Mouse (Mus musculus): Measurements from ENCODE around the gene Slc7a10. TPM values are rescaled to one million over a fixed set of nuclear protein-coding genes. Genes with fewer than 3 reads are reported as not detected.
"Not testable (repeated sequence)": the region's sequence is repeated elsewhere in the genome, so short reads cannot be mapped to it uniquely, and the experiment has no call there.

Slc7a10 gene
- polyA plus RNA-seq, 1 experiment from 2014 or later = 9.7 TPM

GRCm38 (mm10) chr7:35230333-35230732, 44.1 kb downstream of the Slc7a10 start:
- ATAC-seq (replicated peaks) = no peak
- no peak overlapping the region for H3K4me2 ChIP-seq
- H3K27ac ChIP-seq = no peak overlapping the region
- no peak overlapping the region for H3K4me3 ChIP-seq
- no peaks in the 10 kb centered on the region for H3K27me3 ChIP-seq (replicated peaks)
- no peak overlapping the region for H3K9ac ChIP-seq
- WGBS = 71% methylated on average over 3 of the region's 3 CpGs
- H3K9me3 ChIP-seq = no peaks in the 10 kb centered on the region
- H3K36me3 ChIP-seq (replicated peaks) = no peaks in the 10 kb centered on the region
- peaks cover 10% of the 10 kb centered on the region for H3K4me1 ChIP-seq

GRCm38 (mm10) chr7:35232796-35233455, 46.7 kb downstream of the Slc7a10 start:
- no peak overlapping the region for H3K4me3 ChIP-seq
- no peaks in the 10 kb centered on the region for H3K36me3 ChIP-seq (replicated peaks)
- 27% methylated on average over 13 of the region's 13 CpGs for WGBS
- peak overlapping the region; percentile 52; the same call in 1 of the 2 replicates for H3K4me2 ChIP-seq
- no peak overlapping the region for H3K9ac ChIP-seq
- ATAC-seq (replicated peaks) = no peak
- H3K27me3 ChIP-seq (replicated peaks) = no peaks in the 10 kb centered on the region
- H3K9me3 ChIP-seq = no peaks in the 10 kb centered on the region
- H3K4me1 ChIP-seq = peaks cover 16% of the 10 kb centered on the region
- H3K27ac ChIP-seq = no peak overlapping the region

GRCm38 (mm10) chr7:35233861-35234260, 47.7 kb downstream of the Slc7a10 start:
- peak overlapping the region; percentile 52 for H3K4me2 ChIP-seq
- H3K4me1 ChIP-seq = peaks cover 16% of the 10 kb centered on the region
- H3K27ac ChIP-seq = peak overlapping the region; percentile 96
- no peaks in the 10 kb centered on the region for H3K9me3 ChIP-seq
- no peaks in the 10 kb centered on the region for H3K36me3 ChIP-seq (replicated peaks)
- no peaks in the 10 kb centered on the region for H3K27me3 ChIP-seq (replicated peaks)
- 40% methylated on average over 12 of the region's 12 CpGs for WGBS
- ATAC-seq (replicated peaks) = no peak
- H3K9ac ChIP-seq = peak overlapping the region; percentile 60
- peak overlapping the region; percentile 63 for H3K4me3 ChIP-seq

- Histone ChIP-seq H3K36me3 (replicated peaks) (no peaks in the 10 kb centered on the region), H3K4me2 (peak overlapping the region; percentile 56), H3K9ac (peak overlapping the region; percentile 60), H3K9me3 (no peaks in the 10 kb centered on the region), H3K27ac (peak overlapping the region; percentile 96), H3K4me3 (peak overlapping the region; percentile 63), H3K4me1 (peaks cover 16% of the 10 kb centered on the region), H3K27me3 (replicated peaks) (no peaks in the 10 kb centered on the region)
- under 1% methylated on average over 45 of the region's 45 CpGs for WGBS
- peak; percentile 94 for ATAC-seq (replicated peaks)
These were observed 48.4 kb downstream of the Slc7a10 start for GRCm38 (mm10) chr7:35234361-35235245.

GRCm38 (mm10) chr7:35235308-35235707, 49.1 kb downstream of the Slc7a10 start:
- ATAC-seq (replicated peaks) = peak; percentile 84
- peak overlapping the region; percentile 56 for H3K4me2 ChIP-seq
- no peaks in the 10 kb centered on the region for H3K36me3 ChIP-seq (replicated peaks)
- 15% methylated on average over 9 of the region's 9 CpGs for WGBS
- peak overlapping the region; percentile 40; the same call in 1 of the 2 replicates for H3K9ac ChIP-seq
- H3K4me3 ChIP-seq = peak overlapping the region; percentile 63
- peak overlapping the region; percentile 89 for H3K27ac ChIP-seq
- H3K9me3 ChIP-seq = no peaks in the 10 kb centered on the region
- peaks cover 16% of the 10 kb centered on the region for H3K4me1 ChIP-seq
- no peaks in the 10 kb centered on the region for H3K27me3 ChIP-seq (replicated peaks)

- 71% methylated on average over 3 of the region's 3 CpGs for WGBS
- H3K27me3 ChIP-seq (replicated peaks); H3K4me2 ChIP-seq; H3K36me3 ChIP-seq (replicated peaks); H3K9ac ChIP-seq; H3K9me3 ChIP-seq; H3K27ac ChIP-seq; ATAC-seq (replicated peaks); H3K4me3 ChIP-seq: not testable (repeated sequence)
- peaks cover 16% of the 10 kb centered on the region for H3K4me1 ChIP-seq
These were observed 51.8 kb downstream of the Slc7a10 start for GRCm38 (mm10) chr7:35237935-35238334.

Other genes with a start within 250 kb of the Slc7a10 start
- gene Cebpg, start 129.8 kb upstream of the Slc7a10 start, polyA plus RNA-seq (2015; fragmentation: Nextera tagmentation; extraction: Ambion mirVana) = 30.8 and 31.5 TPM in 2 replicates
- gene Cebpa, start 67.1 kb upstream of the Slc7a10 start, polyA plus RNA-seq (2015; fragmentation: Nextera tagmentation; extraction: Ambion mirVana) = 0.59 and 0.80 TPM in 2 replicates
- 31.6 and 32.2 TPM in 2 replicates for gene Lrp3, start 29.1 kb downstream of the Slc7a10 start, polyA plus RNA-seq (2015; fragmentation: Nextera tagmentation; extraction: Ambion mirVana)
- gene Gpatch1, start 132.1 kb downstream of the Slc7a10 start, polyA plus RNA-seq (2015; fragmentation: Nextera tagmentation; extraction: Ambion mirVana) = 19.9 and 23.1 TPM in 2 replicates
- 1.9 and 2.1 TPM in 2 replicates for gene Rhpn2, start 147.8 kb downstream of the Slc7a10 start, polyA plus RNA-seq (2015; fragmentation: Nextera tagmentation; extraction: Ambion mirVana)
- 19.4 and 19.9 TPM in 2 replicates for gene Faap24, start 210.5 kb downstream of the Slc7a10 start, polyA plus RNA-seq (2015; fragmentation: Nextera tagmentation; extraction: Ambion mirVana)
- gene Cep89, start 210.7 kb downstream of the Slc7a10 start, polyA plus RNA-seq (2015; fragmentation: Nextera tagmentation; extraction: Ambion mirVana) = 35.8 and 36.1 TPM in 2 replicates

Data from midbrain, embryonic 15.5 days (tissue).